Mouse (Mus musculus): ENCODE data around the gene Inpp4a.

Inpp4a gene

GRCm38 (mm10) chr1:37322690-37323089 lies 23.0 kb downstream of the Inpp4a start:
- DNase-seq (ENCODE audit: low read depth): no peak

GRCm38 (mm10) chr1:37323208-37323607 lies 23.5 kb downstream of the Inpp4a start:
- DNase-seq (ENCODE audit: low read depth): no peak

- no peak for DNase-seq (ENCODE audit: low read depth)
Observed at GRCm38 (mm10) chr1:37324569-37324968, 24.9 kb downstream of the Inpp4a start.

- no peak for DNase-seq (ENCODE audit: low read depth)
Observed at GRCm38 (mm10) chr1:37327311-37327710, 27.6 kb downstream of the Inpp4a start.

- DNase-seq (ENCODE audit: low read depth): no peak
Observed at GRCm38 (mm10) chr1:37329132-37329531, 29.5 kb downstream of the Inpp4a start.

- DNase-seq (ENCODE audit: low read depth): no peak
Observed at GRCm38 (mm10) chr1:37329831-37330230, 30.2 kb downstream of the Inpp4a start.

GRCm38 (mm10) chr1:37332756-37333155 lies 33.1 kb downstream of the Inpp4a start:
- DNase-seq (ENCODE audit: low read depth): no peak

GRCm38 (mm10) chr1:37333741-37334440 lies 34.2 kb downstream of the Inpp4a start:
- DNase-seq (ENCODE audit: low read depth): no peak

GRCm38 (mm10) chr1:37336022-37336421 lies 36.4 kb downstream of the Inpp4a start:
- no peak for DNase-seq (ENCODE audit: low read depth)

GRCm38 (mm10) chr1:37336794-37337193 lies 37.1 kb downstream of the Inpp4a start:
- no peak for DNase-seq (ENCODE audit: low read depth)

- DNase-seq (ENCODE audit: low read depth): no peak
Observed at GRCm38 (mm10) chr1:37337273-37337672, 37.6 kb downstream of the Inpp4a start.

- no peak for DNase-seq (ENCODE audit: low read depth)
Observed at GRCm38 (mm10) chr1:37339144-37339543, 39.5 kb downstream of the Inpp4a start.

- DNase-seq (ENCODE audit: low read depth): no peak
Observed at GRCm38 (mm10) chr1:37341347-37341746, 41.7 kb downstream of the Inpp4a start.

GRCm38 (mm10) chr1:37341914-37342313 lies 42.2 kb downstream of the Inpp4a start:
- no peak for DNase-seq (ENCODE audit: low read depth)

- DNase-seq (ENCODE audit: low read depth): no peak
Observed at GRCm38 (mm10) chr1:37342524-37342923, 42.9 kb downstream of the Inpp4a start.

GRCm38 (mm10) chr1:37343265-37343664 lies 43.6 kb downstream of the Inpp4a start:
- no peak for DNase-seq (ENCODE audit: low read depth)

- peak; percentile 14 for DNase-seq (ENCODE audit: low read depth)
Observed at GRCm38 (mm10) chr1:37344223-37344916, 44.7 kb downstream of the Inpp4a start.

GRCm38 (mm10) chr1:37347361-37348080 lies 47.9 kb downstream of the Inpp4a start:
- DNase-seq (ENCODE audit: low read depth): no peak

GRCm38 (mm10) chr1:37350886-37351651 lies 51.4 kb downstream of the Inpp4a start:
- no peak for DNase-seq (ENCODE audit: low read depth)

GRCm38 (mm10) chr1:37351961-37352360 lies 52.3 kb downstream of the Inpp4a start:
- no peak for DNase-seq (ENCODE audit: low read depth)

GRCm38 (mm10) chr1:37353456-37353855 lies 53.8 kb downstream of the Inpp4a start:
- DNase-seq (ENCODE audit: low read depth): no peak

GRCm38 (mm10) chr1:37355492-37355891 lies 55.8 kb downstream of the Inpp4a start:
- no peak for DNase-seq (ENCODE audit: low read depth)
